Mouse (Mus musculus): ENCODE measurements around the gene Kifc3. TPM values are rescaled to one million over a fixed set of nuclear protein-coding genes. Genes with fewer than 3 reads are reported as not detected.

Gene Kifc3
- polyA plus RNA-seq, 1 experiment from 2014 or later = 28.5 TPM

GRCm38 (mm10) chr8:95201491-95201890 is 1.1 kb downstream of the Kifc3 start:
- H3K9ac ChIP-seq (replicated peaks) = no peak overlapping the region
- H3K4me1 ChIP-seq = peaks cover 18% of the 10 kb centered on the region
- no peaks in the 10 kb centered on the region for H3K9me3 ChIP-seq (replicated peaks)
- H3K4me3 ChIP-seq (replicated peaks) = no peak overlapping the region
- no peak overlapping the region for H3K27ac ChIP-seq (replicated peaks)
- H3K4me2 ChIP-seq = no peak overlapping the region
- H3K27me3 ChIP-seq (replicated peaks) = no peaks in the 10 kb centered on the region
- 54% methylated on average over 7 of the region's 7 CpGs for WGBS
- no peaks in the 10 kb centered on the region for H3K36me3 ChIP-seq
- ATAC-seq (ENCODE audit: low FRiP score) = no peak

- H3K4me1 ChIP-seq = peaks cover 11% of the 10 kb centered on the region
- no peaks in the 10 kb centered on the region for H3K27me3 ChIP-seq (replicated peaks)
- no peak for ATAC-seq (ENCODE audit: low FRiP score)
- H3K9ac ChIP-seq (replicated peaks) = no peak overlapping the region
- no peaks in the 10 kb centered on the region for H3K36me3 ChIP-seq
- 83% methylated on average over 9 of the region's 9 CpGs for WGBS
- no peak overlapping the region for H3K4me2 ChIP-seq
- no peak overlapping the region for H3K4me3 ChIP-seq (replicated peaks)
- no peak overlapping the region for H3K27ac ChIP-seq (replicated peaks)
- H3K9me3 ChIP-seq (replicated peaks) = no peaks in the 10 kb centered on the region
These were observed 2.6 kb downstream of the Kifc3 start for GRCm38 (mm10) chr8:95200001-95200405.

- Histone ChIP-seq H3K36me3 (no peaks in the 10 kb centered on the region), H3K27me3 (replicated peaks) (no peaks in the 10 kb centered on the region), H3K4me1 (no peaks in the 10 kb centered on the region), H3K9me3 (replicated peaks) (no peaks in the 10 kb centered on the region), H3K4me3 (replicated peaks) (no peak overlapping the region), H3K27ac (replicated peaks) (no peak overlapping the region), H3K4me2 (no peak overlapping the region), H3K9ac (replicated peaks) (no peak overlapping the region)
- 73% methylated on average over 11 of the region's 11 CpGs for WGBS
- no peak for ATAC-seq (ENCODE audit: low FRiP score)
These were observed 6.9 kb downstream of the Kifc3 start for GRCm38 (mm10) chr8:95195728-95196127.

GRCm38 (mm10) chr8:95191497-95192175 is 11.0 kb downstream of the Kifc3 start:
- Histone ChIP-seq H3K9me3 (replicated peaks) (no peaks in the 10 kb centered on the region), H3K4me1 (no peaks in the 10 kb centered on the region), H3K36me3 (no peaks in the 10 kb centered on the region), H3K4me2 (no peak overlapping the region), H3K9ac (replicated peaks) (no peak overlapping the region), H3K27me3 (replicated peaks) (no peaks in the 10 kb centered on the region), H3K27ac (replicated peaks) (no peak overlapping the region), H3K4me3 (replicated peaks) (no peak overlapping the region)
- no peak for ATAC-seq (ENCODE audit: low FRiP score)
- 91% methylated on average over 9 of the region's 9 CpGs for WGBS

GRCm38 (mm10) chr8:95187579-95187978 is 15.0 kb downstream of the Kifc3 start:
- H3K27me3 ChIP-seq (replicated peaks) = no peaks in the 10 kb centered on the region
- H3K4me1 ChIP-seq = 0 out of 2 replicates have a peak, but pooled peaks cover 2% of the 10 kb centered on the region
- no peaks in the 10 kb centered on the region for H3K36me3 ChIP-seq
- WGBS = 81% methylated on average over 5 of the region's 5 CpGs
- no peak overlapping the region for H3K4me3 ChIP-seq (replicated peaks)
- no peak overlapping the region for H3K9ac ChIP-seq (replicated peaks)
- no peak overlapping the region for H3K27ac ChIP-seq (replicated peaks)
- H3K9me3 ChIP-seq (replicated peaks) = no peaks in the 10 kb centered on the region
- ATAC-seq (ENCODE audit: low FRiP score) = no peak
- H3K4me2 ChIP-seq = no peak overlapping the region

GRCm38 (mm10) chr8:95185891-95186513 is 16.6 kb downstream of the Kifc3 start:
- Histone ChIP-seq H3K27ac (replicated peaks) (no peak overlapping the region), H3K4me3 (replicated peaks) (no peak overlapping the region), H3K9me3 (replicated peaks) (no peaks in the 10 kb centered on the region), H3K4me2 (no peak overlapping the region), H3K36me3 (no peaks in the 10 kb centered on the region), H3K27me3 (replicated peaks) (no peaks in the 10 kb centered on the region), H3K9ac (replicated peaks) (no peak overlapping the region), H3K4me1 (0 out of 2 replicates have a peak, but pooled peaks cover 2% of the 10 kb centered on the region)
- 69% methylated on average over 7 of the region's 7 CpGs for WGBS
- ATAC-seq (ENCODE audit: low FRiP score) = no peak

- no peak for ATAC-seq (ENCODE audit: low FRiP score)
- H3K27me3 ChIP-seq (replicated peaks) = no peaks in the 10 kb centered on the region
- H3K27ac ChIP-seq (replicated peaks) = no peak overlapping the region
- H3K4me2 ChIP-seq = no peak overlapping the region
- no peak overlapping the region for H3K9ac ChIP-seq (replicated peaks)
- H3K9me3 ChIP-seq (replicated peaks) = no peaks in the 10 kb centered on the region
- 0 out of 2 replicates have a peak, but pooled peaks cover 2% of the 10 kb centered on the region for H3K4me1 ChIP-seq
- no peak overlapping the region for H3K4me3 ChIP-seq (replicated peaks)
- 44% methylated on average over 10 of the region's 10 CpGs for WGBS
- H3K36me3 ChIP-seq = no peaks in the 10 kb centered on the region
These were observed 17.5 kb downstream of the Kifc3 start for GRCm38 (mm10) chr8:95185104-95185503.

GRCm38 (mm10) chr8:95184171-95184570 is 18.4 kb downstream of the Kifc3 start:
- Histone ChIP-seq H3K4me2 (no peak overlapping the region), H3K4me1 (0 out of 2 replicates have a peak, but pooled peaks cover 2% of the 10 kb centered on the region), H3K36me3 (no peaks in the 10 kb centered on the region), H3K9ac (replicated peaks) (no peak overlapping the region), H3K27ac (replicated peaks) (no peak overlapping the region), H3K9me3 (replicated peaks) (no peaks in the 10 kb centered on the region), H3K4me3 (replicated peaks) (no peak overlapping the region), H3K27me3 (replicated peaks) (no peaks in the 10 kb centered on the region)
- no peak for ATAC-seq (ENCODE audit: low FRiP score)
- WGBS = 89% methylated on average over 12 of the region's 12 CpGs

- H3K9ac ChIP-seq (replicated peaks) = no peak overlapping the region
- no peak overlapping the region for H3K4me2 ChIP-seq
- H3K27ac ChIP-seq (replicated peaks) = no peak overlapping the region
- H3K9me3 ChIP-seq (replicated peaks) = no peaks in the 10 kb centered on the region
- no peak for ATAC-seq (ENCODE audit: low FRiP score)
- H3K4me3 ChIP-seq (replicated peaks) = no peak overlapping the region
- no peaks in the 10 kb centered on the region for H3K36me3 ChIP-seq
- H3K27me3 ChIP-seq (replicated peaks) = no peaks in the 10 kb centered on the region
- 0 out of 2 replicates have a peak, but pooled peaks cover 2% of the 10 kb centered on the region for H3K4me1 ChIP-seq
- WGBS = 78% methylated on average over 7 of the region's 7 CpGs
These were observed 20.8 kb downstream of the Kifc3 start for GRCm38 (mm10) chr8:95181850-95182249.

- Histone ChIP-seq H3K36me3 (no peaks in the 10 kb centered on the region), H3K27ac (replicated peaks) (no peak overlapping the region), H3K9ac (replicated peaks) (no peak overlapping the region), H3K9me3 (replicated peaks) (no peaks in the 10 kb centered on the region), H3K4me2 (no peak overlapping the region), H3K4me3 (replicated peaks) (no peak overlapping the region), H3K27me3 (replicated peaks) (no peaks in the 10 kb centered on the region), H3K4me1 (peaks cover 16% of the 10 kb centered on the region)
- ATAC-seq (ENCODE audit: low FRiP score) = no peak
- whole genome bisulfite sequencing = 83% methylated on average over 4 of the region's 4 CpGs
These were observed 24.4 kb downstream of the Kifc3 start for GRCm38 (mm10) chr8:95178191-95178590.

GRCm38 (mm10) chr8:95176985-95177384 is 25.6 kb downstream of the Kifc3 start:
- WGBS = 91% methylated on average over 6 of the region's 6 CpGs
- Histone ChIP-seq H3K9me3 (replicated peaks) (no peaks in the 10 kb centered on the region), H3K4me2 (no peak overlapping the region), H3K27me3 (replicated peaks) (no peaks in the 10 kb centered on the region), H3K4me1 (peaks cover 21% of the 10 kb centered on the region), H3K4me3 (replicated peaks) (no peak overlapping the region), H3K9ac (replicated peaks) (no peak overlapping the region), H3K36me3 (no peaks in the 10 kb centered on the region), H3K27ac (replicated peaks) (no peak overlapping the region)
- ATAC-seq (ENCODE audit: low FRiP score) = no peak

- Histone ChIP-seq H3K9ac (replicated peaks) (peak overlapping the region; percentile 17; the same call in 1 of the 2 replicates), H3K36me3 (no peaks in the 10 kb centered on the region)
- 16% methylated on average over 18 of the region's 18 CpGs for whole genome bisulfite sequencing
These were observed 26.8 kb downstream of the Kifc3 start for GRCm38 (mm10) chr8:95175808-95176207.

More at GRCm38 (mm10) chr8:95175808-95176207, 26.8 kb downstream of the Kifc3 start:
- Histone ChIP-seq H3K9me3 (replicated peaks) (no peaks in the 10 kb centered on the region), H3K4me1 (peaks cover 21% of the 10 kb centered on the region), H3K4me2 (peak overlapping the region; percentile 31), H3K27ac (replicated peaks) (peak overlapping the region; percentile 88), H3K27me3 (replicated peaks) (no peaks in the 10 kb centered on the region), H3K4me3 (replicated peaks) (no peak overlapping the region)
- peak; percentile 92 for ATAC-seq (ENCODE audit: low FRiP score)
